9 mouse cellular contexts compared by ENCODE assay signal in genomic region chr14:52008321-52009203, GRCm38 (mm10). TPM values are rescaled to one million over a fixed set of nuclear protein-coding genes. Genes with fewer than 3 reads are reported as not detected.
DNase-seq lines count a peak whose midpoint lies in the region; ATAC-seq and TF ChIP-seq lines count a peak whose summit lies in the region.
"Had no signal": no experiment of that assay in that cellular context is flagged by ENCODE, and none has a peak within 500 bp of the region (broad histone marks: within the 10 kb centered on the region; RNA-seq: fewer than 3 reads in every experiment).

No protein-coding gene starts in this region.

- peaks cover 22% of the 10 kb centered on the region for H3K36me3 ChIP-seq in lung, postnatal 0 days (ENCODE audit: insufficient read depth, low read length)

- peak; percentile 89 for DNase-seq in MN1 (ENCODE audit: low spot score)
- peak; percentile 96 for DNase-seq in cerebellum, adult 9-10 months
- peak; percentile 95 to 97 for DNase-seq in layer of hippocampus, postnatal 10 days (ENCODE audit: low spot score in 2 of 2)
- peak; percentile 92 for DNase-seq in lung, postnatal 0 days (ENCODE audit: low spot score)
- peak; percentile 89 for DNase-seq in ovary, postnatal 14 days (ENCODE audit: low spot score)
- peak; percentile 97 for DNase-seq in thymus, postnatal 0 days (ENCODE audit: low spot score)

- H3K4me1 ChIP-seq in lung, postnatal 0 days (ENCODE audit: insufficient read depth, low read depth, low read length) = peaks cover 3% of the 10 kb centered on the region; the same call in 1 of the 2 replicates

- H3K27ac ChIP-seq in lung, postnatal 0 days (ENCODE audit: low read length) = no peak overlapping the region

- H3K27me3 ChIP-seq in lung, postnatal 0 days (replicated peaks; ENCODE audit: insufficient read depth, low read length) = no peaks in the 10 kb centered on the region
- H3K27me3 ChIP-seq: megakaryocyte, embryonic 14.5 days had no signal

- peak; percentile 100 for TF ChIP-seq CTCF in lung, postnatal 0 days (IDR thresholded peaks at IDR 0.05)

- H3K4me2 ChIP-seq in lung, postnatal 0 days (replicated peaks; ENCODE audit: low read depth, low read length) = no peak overlapping the region

- no peak overlapping the region for H3K9ac ChIP-seq in lung, postnatal 0 days (replicated peaks; ENCODE audit: low read depth)

- 50% methylated on average over 38 of the region's 38 CpGs for WGBS in lung, postnatal 0 days

- TF ChIP-seq EP300 in lung, postnatal 0 days (IDR thresholded peaks at IDR 0.05) = no peak

- no peaks in the 10 kb centered on the region for H3K9me3 ChIP-seq in lung, postnatal 0 days (ENCODE audit: low read length)
- H3K9me3 ChIP-seq: megakaryocyte, embryonic 14.5 days had no signal

- peak; percentile 51 for ATAC-seq in frontal cortex, adult (ENCODE audit: low TSS enrichment)
- ATAC-seq in hematopoietic stem cell, adult 5-6 weeks (replicated peaks in 1 of 2; ENCODE audit: insufficient read depth in 1 of 2, low FRiP score in 2 of 2, low TSS enrichment in 1 of 2, low read depth in 1 of 2, poor library complexity in 2 of 2, severe bottlenecking in 2 of 2) = peak; percentile 82 to 84
- peak; percentile 85 for ATAC-seq in lung, postnatal 0 days

- H3K4me3 ChIP-seq in lung, postnatal 0 days (ENCODE audit: low read depth, low read length) = no peak overlapping the region
- H3K4me3 ChIP-seq: megakaryocyte, embryonic 14.5 days had no signal

RNA-seq across cellular contexts. Expression of gene Tmem253, which starts 6.9 kb away (rescaled TPM):
- not detected in 2 replicates for total RNA-seq in hematopoietic stem cell, adult 5-6 weeks (2017)
- total RNA-seq in layer of hippocampus, postnatal 10 days (2021) = under 1 TPM in 1 of 2 experiments, not detected in 1; 0.51 TPM
- 0.66 and 0.96 TPM in 2 replicates for polyA plus RNA-seq in lung, postnatal 0 days (2015; fragmentation: Nextera tagmentation; extraction: Ambion mirVana)
- polyA plus RNA-seq in thymus, postnatal 0 days (2015; fragmentation: Nextera tagmentation; extraction: Ambion mirVana) = 0.90 and 1.5 TPM in 2 replicates

RNA-seq across cellular contexts. Expression of gene Zfp219, which starts 12.0 kb away (rescaled TPM):
- total RNA-seq in hematopoietic stem cell, adult 5-6 weeks (2017) = 15.8 TPM in 2 replicates
- total RNA-seq in layer of hippocampus, postnatal 10 days (2021) = 10 to 100 TPM; 43.5 to 45.0 TPM
- polyA plus RNA-seq in lung, postnatal 0 days (2015; fragmentation: Nextera tagmentation; extraction: Ambion mirVana) = 23.0 and 24.1 TPM in 2 replicates
- polyA plus RNA-seq in thymus, postnatal 0 days (2015; fragmentation: Nextera tagmentation; extraction: Ambion mirVana) = 40.7 and 44.5 TPM in 2 replicates

RNA-seq across cellular contexts. Expression of gene Arhgef40, which starts 24.0 kb away (rescaled TPM):
- 28.4 and 44.7 TPM in 2 replicates for total RNA-seq in hematopoietic stem cell, adult 5-6 weeks (2017)
- 10 to 100 TPM; 53.4 to 59.6 TPM for total RNA-seq in layer of hippocampus, postnatal 10 days (2021)
- polyA plus RNA-seq in lung, postnatal 0 days (2015; fragmentation: Nextera tagmentation; extraction: Ambion mirVana) = 46.3 and 56.6 TPM in 2 replicates
- polyA plus RNA-seq in thymus, postnatal 0 days (2015; fragmentation: Nextera tagmentation; extraction: Ambion mirVana) = 26.9 and 27.0 TPM in 2 replicates

RNA-seq across cellular contexts. Expression of gene Olfr221, which starts 33.7 kb away (rescaled TPM):
- total RNA-seq in hematopoietic stem cell, adult 5-6 weeks (2017) = not detected in 2 replicates
- not detected for total RNA-seq in layer of hippocampus, postnatal 10 days (2021)
- 0.08 TPM in 1 of 2 replicates, not detected in the other for polyA plus RNA-seq in lung, postnatal 0 days (2015; fragmentation: Nextera tagmentation; extraction: Ambion mirVana)
- polyA plus RNA-seq in thymus, postnatal 0 days (2015; fragmentation: Nextera tagmentation; extraction: Ambion mirVana) = not detected in 2 replicates
